Mouse (Mus musculus): ENCODE data around the gene Spag7. TPM values are rescaled to one million over a fixed set of nuclear protein-coding genes. Genes with fewer than 3 reads are reported as not detected.
A peak's percentile ranks its signal among the peaks of the same experiment; 100 is the strongest.

Spag7 gene
- total RNA-seq, 2 experiments from 2014 or later = 60.5 to 88.7 TPM

GRCm38 (mm10) chr11:70619101-70619500, 50.1 kb downstream of the Spag7 start, which contains the start of gene Chrne:
Chrne (minus strand) TSS chr11:70619216.
- no peak for ATAC-seq (replicated peaks; ENCODE audit: low FRiP score, low TSS enrichment, poor library complexity, severe bottlenecking)

GRCm38 (mm10) chr11:70615516-70616093, 53.6 kb downstream of the Spag7 start, which contains the start of gene 4930544D05Rik:
4930544D05Rik (plus strand) TSS chr11:70615848.
- ATAC-seq (replicated peaks; ENCODE audit: low FRiP score, low TSS enrichment, poor library complexity, severe bottlenecking) = no peak; the same call in 1 of the 2 replicates

GRCm38 (mm10) chr11:70615074-70615473, 54.1 kb downstream of the Spag7 start:
- ATAC-seq (replicated peaks; ENCODE audit: low FRiP score, low TSS enrichment, poor library complexity, severe bottlenecking) = peak; percentile 93

Other genes starting within 250 kb of the Spag7 start
- gene Arrb2, start 236.8 kb downstream of the Spag7 start, total RNA-seq (2014; fragmentation: Nextera tagmentation) = 41.8 and 43.2 TPM in 2 replicates
- gene Arrb2, start 236.8 kb downstream of the Spag7 start, total RNA-seq (2017) = 21.7 and 32.6 TPM in 2 replicates
- 25.5 and 34.8 TPM in 2 replicates for gene Med11, start 217.5 kb downstream of the Spag7 start, total RNA-seq (2014; fragmentation: Nextera tagmentation)
- gene Med11, start 217.5 kb downstream of the Spag7 start, total RNA-seq (2017) = 38.6 and 46.5 TPM in 2 replicates
- gene Zmynd15, start 210.0 kb downstream of the Spag7 start, total RNA-seq (2014; fragmentation: Nextera tagmentation) = 0.30 and 0.94 TPM in 2 replicates
- gene Zmynd15, start 210.0 kb downstream of the Spag7 start, total RNA-seq (2017) = not detected in 2 replicates
- 0.99 TPM in 1 of 2 replicates, not detected in the other for gene Cxcl16, start 209.4 kb downstream of the Spag7 start, total RNA-seq (2014; fragmentation: Nextera tagmentation)
- 0.08 TPM in 1 of 2 replicates, not detected in the other for gene Cxcl16, start 209.4 kb downstream of the Spag7 start, total RNA-seq (2017)
- not detected in 2 replicates for gene Tm4sf5, start 164.2 kb downstream of the Spag7 start, total RNA-seq (2014; fragmentation: Nextera tagmentation)
- not detected in 2 replicates for gene Tm4sf5, start 164.2 kb downstream of the Spag7 start, total RNA-seq (2017)
- gene Vmo1, start 154.8 kb downstream of the Spag7 start, total RNA-seq (2014; fragmentation: Nextera tagmentation) = not detected in 2 replicates
- gene Vmo1, start 154.8 kb downstream of the Spag7 start, total RNA-seq (2017) = not detected in 2 replicates
- not detected in 2 replicates for gene Gltpd2, start 150.2 kb downstream of the Spag7 start, total RNA-seq (2014; fragmentation: Nextera tagmentation)
- not detected in 2 replicates for gene Gltpd2, start 150.2 kb downstream of the Spag7 start, total RNA-seq (2017)
- 299 and 333 TPM in 2 replicates for gene Psmb6, start 144.0 kb downstream of the Spag7 start, total RNA-seq (2014; fragmentation: Nextera tagmentation)
- gene Psmb6, start 144.0 kb downstream of the Spag7 start, total RNA-seq (2017) = 225 and 305 TPM in 2 replicates
- gene Gm40193, start 136.5 kb downstream of the Spag7 start, total RNA-seq (2014; fragmentation: Nextera tagmentation) = not detected in 2 replicates
- gene Gm40193, start 136.5 kb downstream of the Spag7 start, total RNA-seq (2017) = not detected in 2 replicates
- gene Pld2, start 129.4 kb downstream of the Spag7 start, total RNA-seq (2014; fragmentation: Nextera tagmentation) = not detected in 2 replicates
- gene Pld2, start 129.4 kb downstream of the Spag7 start, total RNA-seq (2017) = 0.47 TPM in 1 of 2 replicates, not detected in the other
- gene Mink1, start 106.5 kb downstream of the Spag7 start, total RNA-seq (2014; fragmentation: Nextera tagmentation) = 44.7 and 61.0 TPM in 2 replicates
- 18.2 and 19.8 TPM in 2 replicates for gene Mink1, start 106.5 kb downstream of the Spag7 start, total RNA-seq (2017)
- gene 4930544D05Rik, start 53.6 kb downstream of the Spag7 start, total RNA-seq (2014; fragmentation: Nextera tagmentation) = not detected in 2 replicates
- gene 4930544D05Rik, start 53.6 kb downstream of the Spag7 start, total RNA-seq (2017) = not detected in 2 replicates
- gene Chrne, start 50.2 kb downstream of the Spag7 start, total RNA-seq (2014; fragmentation: Nextera tagmentation) = 3.0 TPM in 1 of 2 replicates, not detected in the other
- gene Chrne, start 50.2 kb downstream of the Spag7 start, total RNA-seq (2017) = not detected in 2 replicates
- 3.6 and 10.4 TPM in 2 replicates for gene Gp1ba, start 30.3 kb downstream of the Spag7 start, total RNA-seq (2014; fragmentation: Nextera tagmentation)
- 0.50 and 0.85 TPM in 2 replicates for gene Gp1ba, start 30.3 kb downstream of the Spag7 start, total RNA-seq (2017)
- 92.8 and 95.5 TPM in 2 replicates for gene Rnf167, start 22.2 kb downstream of the Spag7 start, total RNA-seq (2014; fragmentation: Nextera tagmentation)
- 42.3 and 53.4 TPM in 2 replicates for gene Rnf167, start 22.2 kb downstream of the Spag7 start, total RNA-seq (2017)
- 62.3 and 63.1 TPM in 2 replicates for gene Slc25a11, start 21.9 kb downstream of the Spag7 start, total RNA-seq (2014; fragmentation: Nextera tagmentation)
- 33.1 and 36.2 TPM in 2 replicates for gene Slc25a11, start 21.9 kb downstream of the Spag7 start, total RNA-seq (2017)
- gene Pfn1, start 14.8 kb downstream of the Spag7 start, total RNA-seq (2014; fragmentation: Nextera tagmentation) = 1,236 and 1,373 TPM in 2 replicates
- gene Pfn1, start 14.8 kb downstream of the Spag7 start, total RNA-seq (2017) = 377 and 675 TPM in 2 replicates
- gene Eno3, start 12.2 kb downstream of the Spag7 start, total RNA-seq (2014; fragmentation: Nextera tagmentation) = 16.7 and 33.7 TPM in 2 replicates
- 8.4 and 16.5 TPM in 2 replicates for gene Eno3, start 12.2 kb downstream of the Spag7 start, total RNA-seq (2017)
- 14.6 and 17.4 TPM in 2 replicates for gene Camta2, start 18.7 kb upstream of the Spag7 start, total RNA-seq (2014; fragmentation: Nextera tagmentation)
- 0.91 and 7.1 TPM in 2 replicates for gene Camta2, start 18.7 kb upstream of the Spag7 start, total RNA-seq (2017)
- gene Inca1, start 30.7 kb upstream of the Spag7 start, total RNA-seq (2014; fragmentation: Nextera tagmentation) = 0.69 TPM in 1 of 2 replicates, not detected in the other
- 0.42 TPM in 1 of 2 replicates, not detected in the other for gene Inca1, start 30.7 kb upstream of the Spag7 start, total RNA-seq (2017)
- 3.9 and 8.3 TPM in 2 replicates for gene Kif1c, start 31.1 kb upstream of the Spag7 start, total RNA-seq (2014; fragmentation: Nextera tagmentation)
- gene Kif1c, start 31.1 kb upstream of the Spag7 start, total RNA-seq (2017) = 5.4 and 13.2 TPM in 2 replicates
- 3.1 and 5.6 TPM in 2 replicates for gene Zfp3, start 94.8 kb upstream of the Spag7 start, total RNA-seq (2014; fragmentation: Nextera tagmentation)
- gene Zfp3, start 94.8 kb upstream of the Spag7 start, total RNA-seq (2017) = 1.6 and 3.9 TPM in 2 replicates
- gene Scimp, start 143.2 kb upstream of the Spag7 start, total RNA-seq (2014; fragmentation: Nextera tagmentation) = not detected in 2 replicates
- gene Scimp, start 143.2 kb upstream of the Spag7 start, total RNA-seq (2017) = 0.99 TPM in 1 of 2 replicates, not detected in the other
- 27.3 and 29.6 TPM in 2 replicates for gene Rabep1, start 175.4 kb upstream of the Spag7 start, total RNA-seq (2014; fragmentation: Nextera tagmentation)
- gene Rabep1, start 175.4 kb upstream of the Spag7 start, total RNA-seq (2017) = 72.8 and 75.8 TPM in 2 replicates

All from megakaryocyte-erythroid progenitor cell, adult 5-6 weeks (primary cell).